Mouse (Mus musculus) erythroblast, embryonic 14.5 days (primary cell): ENCODE results near the gene Zscan4-ps1. TPM values are rescaled to one million over a fixed set of nuclear protein-coding genes. Genes with fewer than 3 reads are reported as not detected.
"Not testable (repeated sequence)": the region's sequence is repeated elsewhere in the genome, so short reads cannot be mapped to it uniquely, and the experiment has no call there.

Source experiments
- H3K27me3 ChIP-seq: 2 replicates; pipeline ENCODE4 v1.6.1; 2012; ENCODE audit warnings: inconsistent platforms; ENCODE audit not compliant: control insufficient read depth
- H3K36me3 ChIP-seq: 2 replicates; pipeline ENCODE4 v1.6.1; 2012; ENCODE audit warnings: mild to moderate bottlenecking, inconsistent platforms; ENCODE audit not compliant: control insufficient read depth
- H3K4me1 ChIP-seq: 2 replicates; pipeline ENCODE4 v1.6.1; 2012; ENCODE audit warnings: inconsistent platforms; ENCODE audit not compliant: control insufficient read depth
- H3K4me3 ChIP-seq: replicated peaks from 2 replicates; pipeline ENCODE3; 2012; ENCODE audit warnings: moderate library complexity, mild to moderate bottlenecking, inconsistent platforms
- H3K9me3 ChIP-seq: 2 replicates; pipeline ENCODE4 v1.6.1; 2012; ENCODE audit warnings: low read length, inconsistent platforms, mixed read lengths; ENCODE audit not compliant: control insufficient read depth
- polyA plus RNA-seq: library from polyadenylated mRNA; stranded (reverse); fragments of >175 nt; gene quantifications from 2 replicates; pipeline ENCODE4 v1.2.3, GENCODE M21; 2012

The Zscan4-ps1 gene
- not detected in 2 replicates for polyA plus RNA-seq

GRCm38 (mm10) chr7:11069591-11069990, at the start of gene Zscan4-ps1:
TSS of gene Zscan4-ps1 (minus strand) at chr7:11069691.
- not testable (repeated sequence) for H3K9me3 ChIP-seq, H3K4me3 ChIP-seq, H3K27me3 ChIP-seq, H3K4me1 ChIP-seq, H3K36me3 ChIP-seq

Other genes with a start within 250 kb of the Zscan4-ps1 start
- not detected in 2 replicates for gene Zscan4b, start 164.6 kb downstream of the Zscan4-ps1 start, polyA plus RNA-seq
- gene Zscan4c, start 63.9 kb downstream of the Zscan4-ps1 start, polyA plus RNA-seq: not detected in 2 replicates
- not detected in 2 replicates for gene Zscan4d, start 96.5 kb upstream of the Zscan4-ps1 start, polyA plus RNA-seq
- not detected in 2 replicates for gene Zscan4e, start 241.0 kb upstream of the Zscan4-ps1 start, polyA plus RNA-seq